Mouse (Mus musculus) kidney, adult 2 months (tissue): ENCODE results near the gene Nbeal2. TPM values are rescaled to one million over a fixed set of nuclear protein-coding genes. Genes with fewer than 3 reads are reported as not detected.
A peak's percentile ranks its signal among the peaks of the same experiment; 100 is the strongest.

Experiments
- DNase-seq: peaks from one replicate; pipeline ENCODE4 v3.0.0; 2021
- H3K27ac ChIP-seq: fragments of 200-500 bp; 2 replicates; pipeline ENCODE4 v1.5.1; 2012; ENCODE audit warnings: low read depth, low read length, control low read depth, inconsistent platforms; ENCODE audit not compliant: insufficient read depth
- H3K27me3 ChIP-seq: fragments of 200-500 bp; replicated peaks from 2 replicates; pipeline ENCODE4 v1.6.1; 2012; ENCODE audit warnings: mild to moderate bottlenecking, moderate library complexity, low read length, inconsistent platforms; ENCODE audit not compliant: control insufficient read depth, insufficient read depth
- H3K36me3 ChIP-seq: fragments of 200-500 bp; 2 replicates; pipeline ENCODE4 v1.6.1; 2012; ENCODE audit warnings: mild to moderate bottlenecking, moderate library complexity, low read length, inconsistent platforms; ENCODE audit not compliant: control insufficient read depth, insufficient read depth
- H3K4me1 ChIP-seq: fragments of 200-500 bp; 2 replicates; pipeline ENCODE4 v1.6.1; 2011; ENCODE audit warnings: low read length; ENCODE audit not compliant: control insufficient read depth, insufficient read depth
- H3K4me3 ChIP-seq: fragments of 200-500 bp; 2 replicates; pipeline ENCODE4 v1.5.1; 2011; ENCODE audit warnings: mild to moderate bottlenecking, low read depth, low read length, control low read depth; ENCODE audit not compliant: insufficient read depth
- CTCF ChIP-seq: fragments of 200-500 bp; conservative IDR thresholded peaks from 2 replicates; pipeline ENCODE4 v1.5.1; 2011; ENCODE audit warnings: low read depth, mild to moderate bottlenecking, control low read depth, low read length, moderate library complexity, mixed read lengths; ENCODE audit not compliant: insufficient read depth, insufficient read length
- POLR2A ChIP-seq: fragments of 200-500 bp; IDR thresholded peaks from one replicate; pipeline ENCODE4 v1.6.1; 2011; ENCODE audit warnings: low read depth, low read length, control low read depth
- WGBS: fragments of 180-500 bp; shearing (Covaris S2); methylation state at CpG from one replicate; pipeline ENCODE4 v1.1.7; 2018; 5-methylcytosine and 5-hydroxymethylcytosine counted together
- polyA plus RNA-seq: library from polyadenylated mRNA; depleted of rRNA; stranded (reverse); fragments of >200 nt; gene quantifications from 2 replicates; pipeline ENCODE4 v1.2.3, GENCODE M21; 2012; rRNA removed

Gene Nbeal2
- polyA plus RNA-seq, 1 experiment, result 41.6 TPM

DNA sequence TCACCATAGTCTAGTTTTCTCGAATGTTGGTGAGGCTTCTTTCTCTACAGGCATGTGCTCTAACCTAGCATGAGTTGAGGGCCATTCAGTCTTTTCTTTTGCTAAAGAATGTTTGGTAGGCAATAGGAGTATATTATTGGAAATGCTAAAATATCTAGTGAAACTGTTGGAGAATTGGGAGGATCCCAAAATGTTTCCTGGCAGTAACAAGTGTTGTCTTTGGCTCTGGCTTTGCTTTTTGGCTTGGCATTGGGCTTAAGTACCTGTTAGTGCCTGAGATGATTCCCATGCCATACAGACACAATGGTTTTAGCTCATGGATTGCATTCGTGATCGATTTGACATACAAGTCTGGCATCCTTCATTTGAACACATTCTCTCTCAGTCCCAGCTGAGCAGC is 42.5 kb downstream of the Nbeal2 start:
- H3K4me1 ChIP-seq, result no peaks in the 10 kb centered on the region
- no peak overlapping the region for H3K4me3 ChIP-seq
- H3K27ac ChIP-seq, result no peak overlapping the region
- TF ChIP-seq POLR2A (no peak), CTCF (no peak)
- H3K27me3 ChIP-seq, result no peaks in the 10 kb centered on the region
- 75% methylated on average over 3 of the region's 3 CpGs for WGBS
- peaks cover 2% of the 10 kb centered on the region; the same call in 1 of the 2 replicates for H3K36me3 ChIP-seq
- peak; percentile 28 for DNase-seq

GRCm38 (mm10) chr9:110583521-110583920 is 70.4 kb downstream of the Nbeal2 start:
- no peak overlapping the region for H3K27ac ChIP-seq
- no peak overlapping the region for H3K4me3 ChIP-seq
- H3K4me1 ChIP-seq, result no peaks in the 10 kb centered on the region
- TF ChIP-seq POLR2A, result no peak
- TF ChIP-seq CTCF, result no peak
- DNase-seq, result no peak
- H3K27me3 ChIP-seq, result no peaks in the 10 kb centered on the region
- 56% methylated on average over 1 of the region's 1 CpGs for WGBS
- peaks cover 1% of the 10 kb centered on the region; the same call in 1 of the 2 replicates for H3K36me3 ChIP-seq

DNA sequence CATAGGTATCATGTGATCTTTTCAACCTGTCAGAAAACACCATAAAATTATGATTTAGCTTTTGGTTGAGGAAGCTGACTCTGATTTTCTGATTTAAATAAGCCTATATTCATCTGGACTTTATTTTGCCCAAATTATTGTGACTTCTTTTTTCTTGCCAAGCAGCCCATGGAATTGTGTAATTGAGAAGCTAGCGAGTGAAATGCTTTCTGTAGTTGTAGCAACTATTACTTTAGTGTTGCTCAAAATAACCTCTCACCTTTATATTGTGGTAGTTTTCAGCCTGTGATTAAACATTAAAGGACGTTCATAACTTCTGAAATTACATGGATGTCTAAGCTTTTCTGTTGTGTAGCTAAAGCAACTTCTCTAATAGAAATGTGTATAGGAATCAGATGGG is 71.8 kb downstream of the Nbeal2 start:
- Histone ChIP-seq H3K27ac (no peak overlapping the region), H3K4me3 (no peak overlapping the region), H3K36me3 (peaks cover 1% of the 10 kb centered on the region; the same call in 1 of the 2 replicates), H3K4me1 (no peaks in the 10 kb centered on the region), H3K27me3 (no peaks in the 10 kb centered on the region)
- TF ChIP-seq CTCF (no peak), POLR2A (no peak)
- 58% methylated on average over 2 of the region's 2 CpGs for WGBS
- DNase-seq, result no peak

Other genes starting within 250 kb of the Nbeal2 start
- 26.6 and 29.2 TPM in 2 replicates for gene Ptpn23, start 245.9 kb downstream of the Nbeal2 start, polyA plus RNA-seq
- 0.17 TPM in 1 of 2 replicates, not detected in the other for gene Ngp, start 234.4 kb downstream of the Nbeal2 start, polyA plus RNA-seq
- 17.4 and 17.8 TPM in 2 replicates for gene Klhl18, start 177.5 kb downstream of the Nbeal2 start, polyA plus RNA-seq
- gene Kif9, start 177.2 kb downstream of the Nbeal2 start, polyA plus RNA-seq, result 1.8 and 3.1 TPM in 2 replicates
- gene Setd2, start 121.6 kb downstream of the Nbeal2 start, polyA plus RNA-seq, result 35.1 and 37.6 TPM in 2 replicates
- gene Nradd, start 29.7 kb downstream of the Nbeal2 start, polyA plus RNA-seq, result 4.3 and 6.2 TPM in 2 replicates
- 95.9 and 125 TPM in 2 replicates for gene Ccdc12, start 2.3 kb upstream of the Nbeal2 start, polyA plus RNA-seq
- gene Myl3, start 87.7 kb upstream of the Nbeal2 start, polyA plus RNA-seq, result 1.6 and 11.5 TPM in 2 replicates
- gene Pth1r, start 93.0 kb upstream of the Nbeal2 start, polyA plus RNA-seq, result 740 and 847 TPM in 2 replicates
- not detected in 2 replicates for gene Prss42, start 144.0 kb upstream of the Nbeal2 start, polyA plus RNA-seq
- gene Prss44, start 159.8 kb upstream of the Nbeal2 start, polyA plus RNA-seq, result not detected in 2 replicates
- not detected in 2 replicates for gene Prss43, start 172.5 kb upstream of the Nbeal2 start, polyA plus RNA-seq
- gene Prss45, start 180.4 kb upstream of the Nbeal2 start, polyA plus RNA-seq, result not detected in 2 replicates
- not detected in 2 replicates for gene Prss46, start 190.3 kb upstream of the Nbeal2 start, polyA plus RNA-seq
- gene Prss50, start 203.8 kb upstream of the Nbeal2 start, polyA plus RNA-seq, result not detected in 2 replicates
- 32.3 and 40.8 TPM in 2 replicates for gene Als2cl, start 225.7 kb upstream of the Nbeal2 start, polyA plus RNA-seq
- gene Tmie, start 226.0 kb upstream of the Nbeal2 start, polyA plus RNA-seq, result 7.9 and 9.5 TPM in 2 replicates